Mouse (Mus musculus): ENCODE results near the gene Parp2.
"Not testable (repeated sequence)": the region's sequence is repeated elsewhere in the genome, so short reads cannot be mapped to it uniquely, and the experiment has no call there.

Gene Parp2

DNA sequence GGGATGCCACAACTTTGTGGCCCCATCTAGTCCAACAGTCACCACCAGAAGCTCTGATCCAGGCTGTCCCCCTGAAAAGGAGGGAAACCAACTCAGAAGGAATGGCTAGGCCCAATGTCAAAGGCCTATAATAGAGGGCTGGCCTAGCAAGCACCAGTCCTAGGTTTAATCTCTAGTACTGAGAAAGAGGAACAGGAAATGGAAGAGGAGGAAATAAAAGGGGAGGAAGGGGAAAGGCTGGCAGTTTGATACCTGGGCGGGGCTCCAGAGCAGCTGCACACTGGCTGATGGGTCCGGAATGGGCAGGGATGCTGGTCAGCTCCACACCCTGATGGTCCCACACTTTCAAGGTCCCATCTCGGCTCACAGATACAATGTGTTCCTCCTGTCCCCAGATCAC, 22.2 kb downstream of the Parp2 start:
- DNase-seq (ENCODE audit: low read depth): no peak

DNA sequence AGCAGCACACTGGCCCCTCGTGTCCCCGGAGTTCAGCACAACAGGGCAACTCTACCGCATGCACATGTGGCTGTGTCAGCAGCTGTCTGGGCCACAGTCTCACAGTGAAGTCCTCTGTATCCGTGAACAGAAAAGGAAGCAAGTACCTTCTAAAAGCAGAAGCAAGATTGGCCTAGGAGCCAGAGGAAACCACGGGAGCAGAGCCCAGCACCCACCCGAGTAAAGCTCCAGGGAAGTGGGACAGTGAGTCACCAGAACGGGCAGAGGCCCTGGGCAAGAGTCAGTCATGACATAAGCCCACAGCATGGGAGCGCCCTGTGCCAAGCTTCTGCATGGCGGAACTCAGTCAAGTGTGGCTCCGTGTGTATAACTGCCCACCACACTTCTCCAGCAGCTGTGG, 26.3 kb downstream of the Parp2 start:
- no peak for DNase-seq (ENCODE audit: low read depth)

DNA sequence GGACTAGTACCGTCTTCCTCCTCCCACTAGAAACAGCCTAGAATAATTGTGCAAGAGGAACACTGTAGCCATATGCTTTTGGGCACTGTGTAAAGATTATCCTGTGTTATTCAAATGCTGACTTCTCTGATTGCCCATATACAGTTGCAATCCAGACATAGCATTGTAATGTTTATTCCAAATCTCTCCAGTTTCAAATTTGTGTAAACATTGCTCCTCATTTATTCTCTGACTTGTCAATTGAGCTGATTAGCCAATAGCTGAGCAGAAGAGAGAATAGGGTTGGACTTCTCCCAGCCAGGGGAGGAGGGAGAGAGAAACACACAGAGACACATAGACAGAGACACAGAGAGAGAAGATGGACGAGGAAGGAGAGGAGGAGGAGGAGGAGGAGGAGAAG, 26.8 kb downstream of the Parp2 start:
- no peak for DNase-seq (ENCODE audit: low read depth)

DNA sequence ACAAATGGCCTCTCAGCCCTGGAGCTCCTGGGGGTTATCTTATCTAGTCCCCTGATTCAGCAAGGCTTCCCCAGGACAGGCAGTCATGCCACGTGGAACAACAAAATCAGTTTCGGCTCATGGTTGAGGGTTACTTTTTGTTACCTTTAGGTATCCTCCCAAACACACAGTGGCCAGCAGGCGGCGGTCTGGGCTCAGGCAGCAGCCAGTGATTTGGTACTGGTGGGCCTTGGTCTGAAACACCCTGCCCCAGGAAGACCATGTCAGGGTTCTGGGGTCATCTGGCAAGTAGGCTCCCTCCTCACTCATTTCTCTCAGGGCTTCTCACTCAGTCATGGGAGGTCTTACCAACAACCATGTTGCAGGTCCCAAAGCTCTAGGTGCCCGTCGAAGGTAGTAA, 29.6 kb downstream of the Parp2 start:
- peak; percentile 9 for DNase-seq (ENCODE audit: low read depth)

DNA sequence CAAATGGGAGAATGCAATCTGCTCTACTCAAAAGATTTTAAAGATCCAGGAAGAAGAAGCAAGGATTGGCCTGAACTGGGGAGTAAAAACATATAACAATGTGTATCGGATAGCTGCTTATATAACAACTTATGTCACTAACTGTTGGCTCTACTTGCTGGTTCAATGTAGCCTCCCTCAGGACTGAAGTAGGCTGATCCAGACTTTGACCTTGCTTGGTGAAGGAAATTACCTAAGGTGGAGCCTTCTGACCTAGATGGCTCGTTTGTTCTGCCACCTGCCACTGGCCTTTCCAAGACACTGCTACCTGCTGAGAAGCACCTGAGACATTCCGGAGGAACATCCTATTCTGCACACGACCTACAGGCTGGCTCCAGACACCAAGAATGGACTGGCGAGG, 48.1 kb downstream of the Parp2 start:
- no peak for DNase-seq (ENCODE audit: low read depth)

DNA sequence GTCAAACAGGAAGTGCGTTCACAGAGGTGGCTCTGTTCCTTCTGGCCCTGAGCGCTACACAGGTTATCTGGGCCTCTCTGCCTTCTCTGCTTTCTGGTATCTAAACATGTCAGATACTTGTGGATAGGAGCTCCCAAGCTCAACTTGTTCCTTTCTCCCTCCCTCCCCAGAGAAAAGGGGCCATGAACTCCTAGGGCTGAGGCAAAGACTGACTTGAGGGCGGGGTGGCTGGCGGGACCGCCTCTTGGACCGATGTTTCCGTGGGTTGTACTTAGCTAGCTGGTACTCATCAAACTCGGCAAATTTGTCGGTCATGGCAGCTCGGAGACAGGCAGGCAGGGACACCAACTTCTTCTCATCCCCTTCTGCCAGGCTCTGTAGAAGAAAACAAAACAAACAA, 55.0 kb downstream of the Parp2 start:
- no peak for DNase-seq (ENCODE audit: low read depth)

DNA sequence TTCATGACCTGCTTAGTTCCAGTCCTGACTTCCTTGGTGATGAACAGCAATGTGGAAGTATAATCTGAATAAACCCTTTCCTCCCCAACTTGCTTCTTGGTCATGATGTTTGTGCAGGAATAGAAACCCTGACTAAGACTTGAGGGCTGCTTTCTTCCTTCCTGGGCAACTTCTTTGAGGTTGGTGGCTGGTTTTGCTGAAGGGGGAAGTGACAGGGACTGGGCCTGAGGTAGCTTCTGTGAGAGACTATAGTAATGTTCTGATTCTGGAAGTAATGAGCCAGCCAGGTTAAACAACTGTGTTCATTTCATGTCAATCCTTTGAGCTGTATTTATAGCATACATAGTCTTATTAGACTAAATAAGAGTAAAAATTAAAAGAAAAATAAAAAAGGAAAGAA, 57.4 kb downstream of the Parp2 start:
- not testable (repeated sequence) for DNase-seq (ENCODE audit: low read depth)

DNA sequence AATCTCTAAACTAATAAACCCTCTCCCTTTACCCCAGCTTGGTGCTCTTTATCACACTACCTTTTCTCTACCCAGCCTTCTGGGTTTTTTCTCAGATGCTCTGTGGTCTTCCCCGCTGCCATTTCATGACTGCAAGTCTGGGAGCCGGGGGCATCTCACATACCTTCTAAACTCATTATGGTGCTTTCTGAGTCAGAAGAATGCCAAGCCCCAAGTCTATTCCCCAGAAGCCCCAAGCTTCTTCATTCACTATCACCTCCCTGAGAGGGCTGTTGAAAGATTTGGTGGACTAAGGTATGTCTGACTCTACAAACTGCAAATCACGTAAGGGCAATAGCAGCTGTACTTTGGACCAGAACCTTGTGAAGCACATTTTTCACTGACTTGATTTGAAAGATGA, 59.3 kb downstream of the Parp2 start:
- no peak for DNase-seq (ENCODE audit: low read depth)

DNA sequence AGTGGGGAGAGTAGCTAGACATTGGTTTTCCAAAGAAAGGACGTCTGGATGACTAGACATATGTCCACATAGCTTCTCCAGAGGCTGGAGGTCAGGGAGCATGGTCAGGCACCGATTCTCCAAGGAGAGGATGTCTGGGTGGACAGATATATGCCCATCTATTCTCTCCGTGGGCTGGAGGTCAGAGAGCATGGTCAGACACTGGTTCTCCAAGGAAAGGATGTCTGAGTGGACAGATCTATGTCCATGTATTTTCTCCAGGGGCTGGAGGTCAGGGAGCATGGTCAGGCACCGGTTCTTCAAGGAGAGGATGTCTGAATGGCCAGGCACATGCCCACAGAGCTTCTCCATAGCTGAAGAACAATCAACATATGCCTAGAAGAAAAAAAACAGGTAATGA, 60.6 kb downstream of the Parp2 start:
- DNase-seq (ENCODE audit: low read depth): no peak

DNA sequence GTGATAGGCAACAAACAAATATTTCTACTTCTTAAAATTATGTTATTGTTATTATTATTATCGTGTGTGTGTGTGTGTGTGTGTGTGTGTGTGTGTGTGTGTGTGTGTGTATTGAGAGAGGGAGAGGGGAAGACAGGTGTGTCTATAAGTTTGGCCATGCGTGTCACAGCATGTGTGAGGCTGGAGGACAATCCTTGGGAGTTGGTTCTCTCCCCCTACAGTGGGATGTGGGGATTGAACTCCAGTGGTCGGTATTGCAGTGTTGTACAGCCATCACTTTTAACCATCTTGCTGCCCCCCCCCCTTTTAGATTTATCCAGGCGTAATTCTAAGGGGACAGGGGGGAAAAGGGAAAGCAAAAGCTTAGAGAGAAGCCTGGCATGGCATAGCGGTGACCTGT, 61.0 kb downstream of the Parp2 start:
- DNase-seq (ENCODE audit: low read depth): no peak

DNA sequence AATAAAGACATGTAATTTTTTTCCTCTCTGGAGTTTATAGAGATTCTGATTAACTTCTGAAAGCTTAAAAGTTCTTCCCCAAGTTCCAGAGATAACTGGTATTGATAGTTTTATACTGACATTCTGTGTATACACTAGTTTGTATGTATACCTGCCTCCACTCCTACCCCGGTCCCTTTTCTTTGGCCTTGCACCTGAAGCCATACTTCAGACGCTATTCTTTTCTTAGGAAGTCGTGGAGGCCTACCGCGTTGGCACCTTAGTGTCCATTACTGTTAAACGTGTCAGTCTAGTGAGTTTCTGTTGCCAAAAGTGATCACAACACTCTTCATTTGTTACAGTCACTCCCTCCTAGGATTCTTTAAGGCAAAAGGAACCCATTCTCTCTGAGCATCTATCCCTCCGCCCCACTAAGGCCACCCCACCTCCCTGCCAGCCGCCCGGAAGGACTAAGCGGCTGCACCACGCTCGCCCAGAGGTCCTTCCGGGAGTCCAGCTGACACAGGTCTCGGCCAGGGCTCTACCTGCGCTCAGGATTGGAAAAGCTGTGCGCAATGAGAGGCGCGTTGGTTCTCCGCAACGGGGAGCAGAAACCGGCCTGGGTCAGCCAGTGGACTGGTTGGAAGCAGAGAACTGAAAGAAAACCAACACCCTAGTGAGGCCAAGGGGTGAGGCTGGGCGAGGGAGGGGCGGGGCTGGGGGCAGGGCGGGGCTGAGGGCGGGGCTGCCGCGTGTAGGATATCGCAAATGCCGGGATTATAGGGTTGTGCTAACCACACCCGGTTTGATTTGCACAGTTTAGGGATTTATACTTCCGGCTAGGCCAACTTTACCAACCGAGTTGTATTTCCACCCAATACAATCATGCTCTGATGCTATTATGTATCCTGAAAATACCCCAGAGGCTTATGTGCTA, 62.5 kb downstream of the Parp2 start, which contains the start of gene Tep1:
Gene Tep1, minus strand, starts transcription at position 672 of the 916 bp plus-strand sequence.
- DNase-seq (ENCODE audit: low read depth): peak; percentile 49

DNA sequence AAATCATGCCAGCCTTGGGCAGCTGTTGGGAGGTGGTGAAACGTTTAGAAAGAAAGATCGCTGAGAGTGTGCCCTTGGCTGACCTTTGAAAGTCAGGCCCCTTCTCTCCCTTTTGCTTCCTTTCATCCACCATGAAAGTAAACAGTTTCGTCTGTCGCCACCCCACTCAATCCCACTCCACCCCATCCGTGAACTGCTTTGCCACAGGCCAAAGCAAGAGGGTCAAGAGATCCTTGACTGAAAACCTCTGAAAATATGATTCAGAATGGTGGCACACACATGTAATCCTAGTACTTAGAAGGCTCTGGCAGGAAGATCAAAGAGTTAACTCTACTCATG, 63.1 kb downstream of the Parp2 start:
- DNase-seq (ENCODE audit: low read depth): no peak
